8 mouse cellular contexts compared by ENCODE assay signal in genomic region chr14:14012383-14013251, GRCm38 (mm10). TPM values are rescaled to one million over a fixed set of nuclear protein-coding genes. Genes with fewer than 3 reads are reported as not detected.
DNase-seq lines count a peak whose midpoint lies in the region; ATAC-seq and TF ChIP-seq lines count a peak whose summit lies in the region.

No protein-coding gene starts in this region.

- H3K9ac ChIP-seq in heart, embryonic 12.5 days = peak overlapping the region; percentile 98
- H3K9ac ChIP-seq in kidney, embryonic 16.5 days (replicated peaks; ENCODE audit: low read length) = peak overlapping the region; percentile 94
- H3K9ac ChIP-seq in liver, adult 2 months (ENCODE audit: low read depth, low read length) = peak overlapping the region; percentile 98

- peak; percentile 58 for TF ChIP-seq POLR2A in liver, adult 2 months (IDR thresholded peaks at IDR 0.05; ENCODE audit: extremely low read depth, insufficient read depth, low read length)

- peaks cover 8% of the 10 kb centered on the region for H3K36me3 ChIP-seq in erythroblast, embryonic 14.5 days (ENCODE audit: control insufficient read depth)
- H3K36me3 ChIP-seq in heart, embryonic 12.5 days = peaks cover 14% of the 10 kb centered on the region
- H3K36me3 ChIP-seq in kidney, embryonic 16.5 days (ENCODE audit: insufficient read depth, low read length) = peaks cover 8% of the 10 kb centered on the region; the same call in 1 of the 2 replicates
- peaks cover 9% of the 10 kb centered on the region; the same call in 1 of the 2 replicates for H3K36me3 ChIP-seq in liver, adult 2 months (ENCODE audit: control insufficient read depth, insufficient read depth, low read length)

- peaks cover 21% of the 10 kb centered on the region for H3K4me1 ChIP-seq in erythroblast, embryonic 14.5 days (ENCODE audit: control insufficient read depth)
- peaks cover 13% of the 10 kb centered on the region for H3K4me1 ChIP-seq in heart, embryonic 12.5 days (replicated peaks)
- peaks cover 11% of the 10 kb centered on the region for H3K4me1 ChIP-seq in kidney, embryonic 16.5 days (ENCODE audit: insufficient read depth, low read length)
- H3K4me1 ChIP-seq in liver, adult 2 months (ENCODE audit: control insufficient read depth, insufficient read depth, low read length) = peaks cover 21% of the 10 kb centered on the region

- H3K4me3 ChIP-seq in erythroblast, embryonic 14.5 days (replicated peaks) = peak overlapping the region; percentile 84
- peak overlapping the region; percentile 90 for H3K4me3 ChIP-seq in heart, embryonic 12.5 days
- peak overlapping the region; percentile 82 for H3K4me3 ChIP-seq in kidney, embryonic 16.5 days (ENCODE audit: low read length)
- H3K4me3 ChIP-seq in liver, adult 2 months (ENCODE audit: insufficient read depth, low read depth, low read length) = peak overlapping the region; percentile 99

- DNase-seq in CD4-positive, CD25-positive, alpha-beta regulatory T cell, adult 2 months (ENCODE audit: low read depth, low spot score) = peak; percentile 90
- peak; percentile 71 for DNase-seq in brain, embryonic 18.5 days (ENCODE audit: low read depth, low spot score)
- peak; percentile 73 for DNase-seq in liver, adult 2 months (ENCODE audit: extremely low read depth, low read depth, low spot score)
- DNase-seq in spleen, postnatal 36 days (ENCODE audit: low spot score in 2 of 2) = peak; percentile 84 to 85

- H3K79me2 ChIP-seq in liver, adult 2 months (ENCODE audit: control insufficient read depth, insufficient read depth, low read length) = peaks cover 11% of the 10 kb centered on the region

- WGBS in heart, embryonic 12.5 days = 2% methylated on average over 102 of the region's 116 CpGs
- WGBS in kidney, embryonic 16.5 days = under 1% methylated on average over 76 of the region's 116 CpGs
- WGBS in liver, adult 2 months = under 1% methylated on average over 92 of the region's 116 CpGs

- H3K4me2 ChIP-seq in heart, embryonic 12.5 days = peak overlapping the region; percentile 89
- H3K4me2 ChIP-seq in kidney, embryonic 16.5 days (replicated peaks; ENCODE audit: low read depth, low read length) = peak overlapping the region; percentile 77

- peak overlapping the region; percentile 99 for H3K27ac ChIP-seq in heart, embryonic 12.5 days (ENCODE audit: poor library complexity, severe bottlenecking)
- H3K27ac ChIP-seq in kidney, embryonic 16.5 days (ENCODE audit: low read length) = peak overlapping the region; percentile 99
- peak overlapping the region; percentile 96 for H3K27ac ChIP-seq in liver, adult 2 months (replicated peaks; ENCODE audit: insufficient read depth, low read depth, low read length)

- no peaks in the 10 kb centered on the region for H3K9me3 ChIP-seq in erythroblast, embryonic 14.5 days (ENCODE audit: control insufficient read depth, low read length)
- H3K9me3 ChIP-seq in heart, embryonic 12.5 days (replicated peaks) = no peaks in the 10 kb centered on the region
- no peaks in the 10 kb centered on the region for H3K9me3 ChIP-seq in kidney, embryonic 16.5 days (ENCODE audit: low read length)

- H3K27me3 ChIP-seq in erythroblast, embryonic 14.5 days (ENCODE audit: control insufficient read depth) = no peaks in the 10 kb centered on the region
- no peaks in the 10 kb centered on the region for H3K27me3 ChIP-seq in heart, embryonic 12.5 days (replicated peaks)
- H3K27me3 ChIP-seq in kidney, embryonic 16.5 days (ENCODE audit: insufficient read depth, low read length) = no peaks in the 10 kb centered on the region
- H3K27me3 ChIP-seq in liver, adult 2 months (ENCODE audit: control insufficient read depth, insufficient read depth, low read length) = no peaks in the 10 kb centered on the region

- no peak for TF ChIP-seq CTCF in liver, adult 2 months (IDR thresholded peaks at IDR 0.05; ENCODE audit: low read depth, low read length)

- ATAC-seq in heart, embryonic 12.5 days (ENCODE audit: insufficient number of reproducible peaks, low FRiP score) = peak; percentile 91
- peak; percentile 96 for ATAC-seq in kidney, embryonic 16.5 days (ENCODE audit: low FRiP score, low TSS enrichment)
- peak; percentile 82 for ATAC-seq in monocyte, adult 5-6 weeks (replicated peaks; ENCODE audit: insufficient number of reproducible peaks, low FRiP score, low TSS enrichment, poor library complexity, severe bottlenecking)

RNA-seq across cellular contexts. Expression of gene Thoc7, which starts 51.0 kb away (rescaled TPM):
- 0.68 and 0.86 TPM in 2 replicates for polyA plus RNA-seq in erythroblast, embryonic 14.5 days (2012)
- polyA plus RNA-seq in heart, embryonic 12.5 days (2016; fragmentation: Nextera tagmentation; extraction: Ambion mirVana) = 146 and 159 TPM in 2 replicates
- polyA plus RNA-seq in kidney, embryonic 16.5 days (2015; fragmentation: Nextera tagmentation; extraction: Ambion mirVana) = 155 and 170 TPM in 2 replicates
- 41.5 and 53.3 TPM in 2 replicates for total RNA-seq in liver, adult 2 months (2014; rRNA removed)
- 13.8 and 16.5 TPM in 2 replicates for polyA plus RNA-seq in liver, adult 2 months (2012; rRNA removed)
- total RNA-seq in monocyte, adult 5-6 weeks (2017) = 86.1 to 133 TPM (median 114 TPM) in 3 replicates

RNA-seq across cellular contexts. Expression of gene Atxn7, which starts 51.4 kb away (rescaled TPM):
- polyA plus RNA-seq in erythroblast, embryonic 14.5 days (2012) = 0.09 and 0.29 TPM in 2 replicates
- 3.9 and 4.3 TPM in 2 replicates for polyA plus RNA-seq in heart, embryonic 12.5 days (2016; fragmentation: Nextera tagmentation; extraction: Ambion mirVana)
- polyA plus RNA-seq in kidney, embryonic 16.5 days (2015; fragmentation: Nextera tagmentation; extraction: Ambion mirVana) = 3.4 and 4.4 TPM in 2 replicates
- total RNA-seq in liver, adult 2 months (2014; rRNA removed) = 13.2 and 14.9 TPM in 2 replicates
- polyA plus RNA-seq in liver, adult 2 months (2012; rRNA removed) = 14.2 and 16.8 TPM in 2 replicates
- 19.9 to 58.0 TPM (median 36.9 TPM) in 3 replicates for total RNA-seq in monocyte, adult 5-6 weeks (2017)

Comparison
In these comparisons a context has a peak if more than half of its experiments do, and no peak if none do; other contexts are left out.
1. Peak in every context shown above with its lines: DNase-seq, ATAC-seq, H3K4me3 ChIP-seq and H3K27ac ChIP-seq.